Mouse (Mus musculus): ENCODE data around the gene Cdk2ap1. TPM values are rescaled to one million over a fixed set of nuclear protein-coding genes. Genes with fewer than 3 reads are reported as not detected.

Gene Cdk2ap1
- total and polyA plus RNA-seq, 3 experiments: 117 to 167 (median 143) TPM

DNA sequence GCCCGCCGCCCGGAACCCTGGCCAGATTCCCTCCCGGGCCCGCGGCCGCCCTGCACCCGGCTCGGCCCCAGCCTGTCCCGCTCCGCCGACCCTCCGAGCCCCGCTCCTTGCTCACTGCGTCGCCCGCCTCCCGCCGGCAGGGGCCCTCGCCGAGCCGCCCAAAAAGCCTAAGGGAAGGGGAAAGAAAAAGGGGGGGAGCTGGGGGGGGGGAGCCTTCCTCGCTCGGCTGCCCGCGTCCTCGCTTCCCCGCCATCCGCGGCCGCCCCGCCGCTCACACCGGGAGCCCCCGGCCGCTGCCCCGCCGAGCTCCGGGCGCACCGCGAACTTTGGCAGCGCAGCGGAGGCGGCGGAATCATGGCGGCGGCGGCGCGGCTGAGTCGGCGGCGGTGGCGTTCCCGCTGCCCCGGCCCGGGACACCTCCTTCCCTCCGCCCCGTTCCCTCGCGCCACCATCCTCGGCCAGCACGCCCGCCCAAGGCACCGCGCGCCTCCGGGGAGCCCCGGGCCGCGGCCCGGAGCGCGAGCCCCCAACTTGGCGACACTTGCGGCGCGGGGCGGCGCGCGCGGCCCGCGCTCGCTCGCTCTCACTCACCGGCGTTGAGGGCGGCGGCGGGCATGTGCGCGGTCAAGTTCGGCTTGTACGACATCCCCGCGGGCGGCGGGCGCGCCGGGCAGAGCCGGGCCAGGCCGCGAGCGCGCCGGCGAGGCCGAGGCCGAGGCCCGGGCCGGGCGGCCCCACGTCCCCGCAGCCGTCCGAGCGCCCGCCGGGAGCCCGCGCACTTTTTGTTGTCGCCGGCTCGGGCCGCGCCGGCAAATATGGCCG lies 8.9 kb downstream of the Cdk2ap1 start:
- Histone ChIP-seq H3K27me3 (ENCODE audit: control insufficient read depth, insufficient read depth, low read length) (no peaks in the 10 kb centered on the region), H3K27ac (peak overlapping the region; percentile 79), H3K4me3 (peak overlapping the region; percentile 67), H3K36me3 (ENCODE audit: control insufficient read depth, insufficient read depth, low read length) (no peaks in the 10 kb centered on the region), H3K9ac (ENCODE audit: low read depth, low read length) (peak overlapping the region; percentile 99), H3K79me2 (replicated peaks; ENCODE audit: control insufficient read depth, insufficient read depth, low read length) (no peaks in the 10 kb centered on the region; the same call in 1 of the 2 replicates), H3K4me1 (ENCODE audit: control insufficient read depth, insufficient read depth, low read length) (peaks cover 12% of the 10 kb centered on the region)
- intact Hi-C loops (cut with DNase I): loop anchor here (2.0 kb wide), 1 partner anchor 27 kb away; the partner anchor contains the start of gene Mphosph9
- peak; percentile 74 to 78 for DNase-seq
- TF ChIP-seq CTCF (IDR thresholded peaks at IDR 0.05) (peak; percentile 69), EP300 (IDR thresholded peaks at IDR 0.05; ENCODE audit: insufficient read depth, low read depth, low read length) (no peak)
- 1% methylated on average over 88 of the region's 132 CpGs for WGBS

DNA sequence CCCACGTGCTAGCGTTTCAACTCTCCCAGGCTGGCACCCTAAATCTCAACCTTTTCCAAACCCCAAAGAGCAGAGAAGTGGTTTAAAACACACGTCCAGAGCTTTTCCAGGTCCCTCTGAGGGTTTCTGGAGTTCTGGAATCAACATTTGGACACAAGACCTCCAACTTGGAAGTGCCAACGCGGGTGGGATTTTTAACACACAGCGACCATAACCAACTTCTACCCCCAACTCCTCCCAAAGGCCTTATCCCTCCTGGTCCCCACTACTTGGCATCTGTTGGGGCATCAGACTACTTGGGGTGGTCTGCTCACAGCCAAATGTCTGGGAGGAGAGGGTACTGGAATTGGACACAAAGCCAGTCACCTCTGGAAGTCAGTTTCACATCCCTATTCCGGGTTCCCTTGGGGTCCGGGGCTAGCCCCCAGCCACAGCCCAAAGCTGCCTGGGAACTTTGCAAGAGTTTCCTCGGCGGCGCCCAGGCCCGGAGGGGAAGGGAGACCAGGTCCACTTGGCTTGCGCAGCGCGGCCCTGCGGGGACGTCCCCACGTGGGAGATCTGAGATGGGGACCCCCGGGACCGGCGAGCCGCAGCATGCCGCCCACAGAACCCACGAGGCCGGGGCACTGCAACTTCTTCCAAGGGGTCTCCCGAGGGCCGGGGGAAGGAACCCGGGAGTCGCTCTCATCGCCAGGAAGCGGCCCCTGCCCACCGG lies 9.7 kb downstream of the Cdk2ap1 start:
- H3K9ac ChIP-seq (ENCODE audit: low read depth, low read length): peak overlapping the region; percentile 99
- H3K27ac ChIP-seq: peak overlapping the region; percentile 79
- peak in 1 of 2 experiments; percentile 70 for DNase-seq
- TF ChIP-seq POLR2A (IDR thresholded peaks at IDR 0.05; ENCODE audit: insufficient read depth, low read depth, low read length) (no peak), EP300 (IDR thresholded peaks at IDR 0.05; ENCODE audit: insufficient read depth, low read depth, low read length) (no peak), CTCF (IDR thresholded peaks at IDR 0.05) (no peak)
- H3K4me3 ChIP-seq: peak overlapping the region; percentile 67
- intact Hi-C loops (cut with DNase I): loop anchor here (2.0 kb wide), 1 partner anchor 26 kb away; the partner anchor contains the start of gene Mphosph9
- H3K27me3 ChIP-seq (ENCODE audit: control insufficient read depth, insufficient read depth, low read length): no peaks in the 10 kb centered on the region
- peaks cover 12% of the 10 kb centered on the region for H3K4me1 ChIP-seq (ENCODE audit: control insufficient read depth, insufficient read depth, low read length)
- no peaks in the 10 kb centered on the region for H3K36me3 ChIP-seq (ENCODE audit: control insufficient read depth, insufficient read depth, low read length)
- no peaks in the 10 kb centered on the region; the same call in 1 of the 2 replicates for H3K79me2 ChIP-seq (replicated peaks; ENCODE audit: control insufficient read depth, insufficient read depth, low read length)
- under 1% methylated on average over 32 of the region's 32 CpGs for WGBS

- peak; percentile 78 to 86 for DNase-seq
- H3K4me3 ChIP-seq: peak overlapping the region; percentile 67
- no peaks in the 10 kb centered on the region for H3K36me3 ChIP-seq (ENCODE audit: control insufficient read depth, insufficient read depth, low read length)
- WGBS: under 1% methylated on average over 30 of the region's 30 CpGs
- no peaks in the 10 kb centered on the region for H3K27me3 ChIP-seq (ENCODE audit: control insufficient read depth, insufficient read depth, low read length)
- intact Hi-C loops (cut with DNase I): loop anchor here (2.0 kb wide), 1 partner anchor 26 kb away; the partner anchor contains the start of gene Mphosph9
- no peaks in the 10 kb centered on the region; the same call in 1 of the 2 replicates for H3K79me2 ChIP-seq (replicated peaks; ENCODE audit: control insufficient read depth, insufficient read depth, low read length)
- H3K27ac ChIP-seq: peak overlapping the region; percentile 79
- no peak for TF ChIP-seq EP300 (IDR thresholded peaks at IDR 0.05; ENCODE audit: insufficient read depth, low read depth, low read length)
- TF ChIP-seq POLR2A (IDR thresholded peaks at IDR 0.05; ENCODE audit: insufficient read depth, low read depth, low read length): peak; percentile 56; the same call in 1 of the 2 replicates
- peak; percentile 58 for TF ChIP-seq CTCF (IDR thresholded peaks at IDR 0.05)
- peaks cover 12% of the 10 kb centered on the region for H3K4me1 ChIP-seq (ENCODE audit: control insufficient read depth, insufficient read depth, low read length)
- H3K9ac ChIP-seq (ENCODE audit: low read depth, low read length): peak overlapping the region; percentile 99
Measured at GRCm38 (mm10) chr5:124352141-124352920, 10.6 kb downstream of the Cdk2ap1 start.

- no peaks in the 10 kb centered on the region for H3K27me3 ChIP-seq (ENCODE audit: control insufficient read depth, insufficient read depth, low read length)
- TF ChIP-seq POLR2A (IDR thresholded peaks at IDR 0.05; ENCODE audit: insufficient read depth, low read depth, low read length): no peak
- TF ChIP-seq CTCF (IDR thresholded peaks at IDR 0.05): no peak
- no peaks in the 10 kb centered on the region for H3K36me3 ChIP-seq (ENCODE audit: control insufficient read depth, insufficient read depth, low read length)
- intact Hi-C loops (cut with DNase I): loop anchor here (2.0 kb wide), 1 partner anchor 25 kb away; the partner anchor contains the start of gene Mphosph9
- H3K9ac ChIP-seq (ENCODE audit: low read depth, low read length): no peak overlapping the region; the same call in 1 of the 2 replicates
- WGBS: 59% methylated on average over 3 of the region's 3 CpGs
- H3K79me2 ChIP-seq (replicated peaks; ENCODE audit: control insufficient read depth, insufficient read depth, low read length): no peaks in the 10 kb centered on the region; the same call in 1 of the 2 replicates
- peak overlapping the region; percentile 79 for H3K27ac ChIP-seq
- H3K4me3 ChIP-seq: no peak overlapping the region
- no peak for DNase-seq
- peaks cover 12% of the 10 kb centered on the region for H3K4me1 ChIP-seq (ENCODE audit: control insufficient read depth, insufficient read depth, low read length)
Measured at GRCm38 (mm10) chr5:124351604-124352003, 11.3 kb downstream of the Cdk2ap1 start.

- Histone ChIP-seq H3K79me2 (replicated peaks; ENCODE audit: control insufficient read depth, insufficient read depth, low read length) (no peaks in the 10 kb centered on the region; the same call in 1 of the 2 replicates), H3K27ac (peak overlapping the region; percentile 79; the same call in 1 of the 2 replicates), H3K36me3 (ENCODE audit: control insufficient read depth, insufficient read depth, low read length) (no peaks in the 10 kb centered on the region), H3K9ac (ENCODE audit: low read depth, low read length) (peak overlapping the region; percentile 20; the same call in 1 of the 2 replicates), H3K4me1 (ENCODE audit: control insufficient read depth, insufficient read depth, low read length) (peaks cover 12% of the 10 kb centered on the region), H3K4me3 (no peak overlapping the region), H3K27me3 (ENCODE audit: control insufficient read depth, insufficient read depth, low read length) (no peaks in the 10 kb centered on the region)
- WGBS: 26% methylated on average over 7 of the region's 7 CpGs
- TF ChIP-seq CTCF (IDR thresholded peaks at IDR 0.05) (no peak), POLR2A (IDR thresholded peaks at IDR 0.05; ENCODE audit: insufficient read depth, low read depth, low read length) (no peak), EP300 (IDR thresholded peaks at IDR 0.05; ENCODE audit: insufficient read depth, low read depth, low read length) (0 out of 2 replicates have a peak, but pooled peaks have one; percentile 26)
- DNase-seq: peak; percentile 58 to 80
- intact Hi-C loops (cut with DNase I): no loop called here
Measured at GRCm38 (mm10) chr5:124351111-124351560, 11.7 kb downstream of the Cdk2ap1 start.

Measured in heart, adult 2 months (tissue).